Mouse (Mus musculus) cerebellum, adult 2 months (tissue): ENCODE measurements at regions not wholly inside any gene's neighbourhood (a gene's known extent, or its start where the extent isn't known, plus 50 kb on each side); places are given as distances from the start of the nearest gene placed in this dataset.

ENCODE experiments used
- DNase-seq, 2 experiments: peaks; one replicate each; pipeline ENCODE4 v3.0.0; 2021
- H3K27ac ChIP-seq: fragments of 200-500 bp; 2 replicates; pipeline ENCODE4 v1.5.1; 2012; ENCODE audit warnings: low read length, control low read depth, inconsistent platforms; ENCODE audit not compliant: insufficient read depth
- H3K27me3 ChIP-seq: fragments of 200-500 bp; 2 replicates; pipeline ENCODE4 v1.6.1; 2012; ENCODE audit warnings: inconsistent platforms, mild to moderate bottlenecking, low read length, moderate library complexity; ENCODE audit not compliant: control insufficient read depth, insufficient read depth
- H3K4me1 ChIP-seq: fragments of 200-500 bp; 2 replicates; pipeline ENCODE4 v1.6.1; 2011; ENCODE audit warnings: low read length; ENCODE audit not compliant: control insufficient read depth, insufficient read depth
- H3K4me3 ChIP-seq: fragments of 200-500 bp; replicated peaks from 2 replicates; pipeline ENCODE3; 2011; ENCODE audit warnings: mild to moderate bottlenecking, low read depth, low read length, control low read depth; ENCODE audit not compliant: insufficient read depth
- CTCF ChIP-seq: fragments of 200-500 bp; IDR thresholded peaks from 2 replicates; pipeline ENCODE4 v1.5.1; 2011; ENCODE audit warnings: low read depth, mild to moderate bottlenecking, control low read depth, low read length, moderate library complexity, borderline replicate concordance; ENCODE audit not compliant: insufficient read depth
- POLR2A ChIP-seq: fragments of 200-500 bp; IDR thresholded peaks from 2 replicates; pipeline ENCODE4 v1.6.1; 2011; ENCODE audit warnings: low read length, control low read depth, borderline replicate concordance; ENCODE audit not compliant: insufficient read depth
- WGBS: fragments of 180-500 bp; shearing (Covaris S2); methylation state at CpG from one replicate; pipeline ENCODE4 v1.1.7; 2018; 5-methylcytosine and 5-hydroxymethylcytosine counted together

DNA sequence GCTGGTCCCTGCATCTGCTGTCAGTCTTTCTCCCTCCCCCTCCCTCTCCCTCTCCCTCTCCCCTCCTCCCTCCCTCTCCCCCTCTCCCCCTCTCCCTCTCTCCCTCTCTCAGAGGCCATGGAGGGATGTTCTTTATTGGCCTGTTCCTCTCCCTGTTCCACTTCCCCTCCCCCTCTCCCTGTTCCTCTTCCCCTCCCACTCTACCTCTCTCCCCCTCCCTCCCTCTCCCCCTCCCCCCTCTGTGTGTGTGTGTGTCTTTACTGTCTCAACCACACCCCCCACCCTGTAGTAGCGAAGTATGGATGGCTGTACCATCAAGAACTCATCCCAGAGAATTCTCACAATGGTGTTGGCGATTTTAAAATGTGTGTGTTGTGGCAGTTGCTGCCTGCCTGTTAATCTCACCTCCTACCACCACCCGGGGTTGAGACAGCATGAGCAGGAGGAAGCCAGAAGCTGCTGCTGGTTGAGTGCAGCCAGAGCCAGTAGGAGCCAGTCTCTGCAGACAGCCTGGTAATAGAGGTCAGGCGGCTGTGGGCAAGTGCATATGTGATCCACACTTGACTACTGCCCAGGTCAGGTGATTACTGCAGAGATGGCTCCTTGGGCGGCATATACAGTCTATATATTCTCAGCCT is 201.3 kb upstream of the Amigo2 start:
- 47% methylated on average over 5 of the region's 5 CpGs for WGBS
- no peak for DNase-seq
- TF ChIP-seq CTCF (no peak), POLR2A (no peak)

GRCm38 (mm10) chr15:97446181-97446580 is 199.1 kb upstream of the Amigo2 start:
- Histone ChIP-seq H3K27ac (no peak overlapping the region), H3K4me1 (no peaks in the 10 kb centered on the region), H3K4me3 (no peak overlapping the region), H3K27me3 (no peaks in the 10 kb centered on the region)
- TF ChIP-seq CTCF = no peak
- no peak for TF ChIP-seq POLR2A
- DNase-seq = no peak
- WGBS = 79% methylated on average over 9 of the region's 9 CpGs

More for the DNA sequence above, 201.3 kb upstream of the Amigo2 start:
- H3K27me3 ChIP-seq = no peaks in the 10 kb centered on the region
- no peaks in the 10 kb centered on the region for H3K4me1 ChIP-seq
- no peak overlapping the region for H3K4me3 ChIP-seq
- no peak overlapping the region for H3K27ac ChIP-seq

- no peak overlapping the region for H3K27ac ChIP-seq
- H3K27me3 ChIP-seq = no peaks in the 10 kb centered on the region
- TF ChIP-seq CTCF (no peak), POLR2A (no peak)
- no peak overlapping the region for H3K4me3 ChIP-seq
- H3K4me1 ChIP-seq = no peaks in the 10 kb centered on the region
- DNase-seq = no peak
- 95% methylated on average over 5 of the region's 5 CpGs for WGBS
Measured at GRCm38 (mm10) chr15:97438235-97438760, 191.2 kb upstream of the Amigo2 start.
